Mouse (Mus musculus) kidney, postnatal 0 days (tissue): ENCODE data around the gene Stxbp3. TPM values are rescaled to one million over a fixed set of nuclear protein-coding genes. Genes with fewer than 3 reads are reported as not detected.

Experiments
- ATAC-seq: fragments of 200-750 bp; cut with Nextera tagmentation; replicated peaks from 2 replicates; pipeline ENCODE4 v1.8.0; 2017; ENCODE audit warnings: low read depth, moderate number of reproducible peaks, moderate TSS enrichment, moderate library complexity; ENCODE audit not compliant: low FRiP score
- DNase-seq: peaks from one replicate; pipeline ENCODE4 v3.0.0-alpha.2; 2016; ENCODE audit warnings: low spot score
- H3K27ac ChIP-seq: fragments of 300-500 bp; sonication (generic); 2 replicates; pipeline ENCODE4 v1.5.1; 2014; ENCODE audit warnings: mild to moderate bottlenecking
- H3K27me3 ChIP-seq: fragments of 300-500 bp; sonication (generic); 2 replicates; pipeline ENCODE4 v1.6.1; 2014; ENCODE audit warnings: low read length, mixed read lengths; ENCODE audit not compliant: insufficient read depth
- H3K36me3 ChIP-seq: fragments of 300-500 bp; sonication (generic); 2 replicates; pipeline ENCODE4 v1.6.1; 2014; ENCODE audit warnings: low read length, mixed read lengths; ENCODE audit not compliant: insufficient read depth
- H3K4me1 ChIP-seq: fragments of 300-500 bp; sonication (generic); replicated peaks from 2 replicates; pipeline ENCODE4 v1.6.1; 2014; ENCODE audit warnings: antibody characterized with exemption, low read length, mixed read lengths; ENCODE audit not compliant: insufficient read depth
- H3K4me2 ChIP-seq: fragments of 300-500 bp; sonication (generic); 2 replicates; pipeline ENCODE4 v1.6.1; 2014; ENCODE audit warnings: mild to moderate bottlenecking, low read length, moderate library complexity, mixed read lengths
- H3K4me3 ChIP-seq: fragments of 300-500 bp; sonication (generic); replicated peaks from 2 replicates; pipeline ENCODE4 v1.5.1; 2014; ENCODE audit warnings: low read depth, low read length
- H3K9ac ChIP-seq: fragments of 300-500 bp; sonication (generic); 2 replicates; pipeline ENCODE4 v1.6.1; 2014; ENCODE audit warnings: low read depth, low read length
- H3K9me3 ChIP-seq: fragments of 300-500 bp; sonication (generic); replicated peaks from 2 replicates; pipeline ENCODE4 v1.6.1; 2016; ENCODE audit warnings: low read length, inconsistent platforms, mixed read lengths
- CTCF ChIP-seq: IDR thresholded peaks from 2 replicates; pipeline ENCODE4 v1.5.1; 2016; ENCODE audit warnings: antibody characterized with exemption, low read depth, mild to moderate bottlenecking, moderate library complexity
- WGBS: fragments of 180-500 bp; shearing (Covaris S2); extraction: QIAGEN DNeasy Blood & Tissue Kit; methylation state at CpG from one replicate; pipeline ENCODE4 v1.1.7; 2014; 5-methylcytosine and 5-hydroxymethylcytosine counted together
- polyA plus RNA-seq: library from polyadenylated mRNA; unstranded; fragments of >200 nt; fragmentation: Nextera tagmentation; extraction: Ambion mirVana; gene quantifications from 2 replicates; pipeline ENCODE4 v1.2.1, GENCODE M21; 2015

Gene Stxbp3
- polyA plus RNA-seq, 1 experiment from 2014 or later, result 35.5 TPM

DNA sequence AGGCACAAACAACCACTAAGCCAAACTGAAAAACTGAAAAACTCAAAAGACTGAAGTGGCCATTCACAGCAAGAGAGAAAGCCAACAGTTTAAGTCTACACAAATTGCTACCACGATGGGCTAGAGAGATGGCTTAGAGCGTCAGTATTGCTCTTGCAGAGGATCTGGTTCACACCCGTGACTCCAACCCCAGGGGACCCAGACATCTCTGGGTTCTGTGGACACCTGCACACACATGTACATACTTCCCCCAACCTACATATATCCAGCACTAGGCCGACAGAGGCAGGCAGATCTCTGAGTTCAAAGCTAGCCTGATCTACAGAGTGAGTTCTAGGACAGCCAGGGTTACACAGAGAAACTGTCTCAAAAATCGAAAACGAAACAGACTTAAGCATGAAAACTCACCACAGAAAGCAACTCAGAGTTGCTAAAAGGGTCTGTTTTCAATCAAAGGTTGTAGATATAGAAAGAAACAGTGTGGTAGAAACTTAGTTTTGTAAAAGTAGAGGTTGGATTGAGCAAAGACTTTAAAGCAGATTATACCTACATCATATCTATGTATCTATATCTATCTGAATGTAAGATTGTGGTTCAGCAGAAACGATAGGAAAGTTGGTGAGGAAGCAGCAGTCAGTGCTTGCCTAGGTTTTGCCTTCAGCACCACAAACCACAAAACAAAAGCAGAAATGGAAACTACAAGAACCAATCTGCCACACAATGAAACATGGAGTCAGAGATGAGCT lies 44.6 kb downstream of the Stxbp3 start:
- Histone ChIP-seq H3K36me3 (peaks cover 31% of the 10 kb centered on the region), H3K9me3 (no peaks in the 10 kb centered on the region), H3K4me1 (no peaks in the 10 kb centered on the region), H3K9ac (no peak overlapping the region), H3K27me3 (no peaks in the 10 kb centered on the region), H3K4me3 (no peak overlapping the region), H3K4me2 (no peak overlapping the region), H3K27ac (no peak overlapping the region)
- no peak for ATAC-seq
- DNase-seq, result no peak
- 91% methylated on average over 7 of the region's 7 CpGs for WGBS
- TF ChIP-seq CTCF, result no peak

DNA sequence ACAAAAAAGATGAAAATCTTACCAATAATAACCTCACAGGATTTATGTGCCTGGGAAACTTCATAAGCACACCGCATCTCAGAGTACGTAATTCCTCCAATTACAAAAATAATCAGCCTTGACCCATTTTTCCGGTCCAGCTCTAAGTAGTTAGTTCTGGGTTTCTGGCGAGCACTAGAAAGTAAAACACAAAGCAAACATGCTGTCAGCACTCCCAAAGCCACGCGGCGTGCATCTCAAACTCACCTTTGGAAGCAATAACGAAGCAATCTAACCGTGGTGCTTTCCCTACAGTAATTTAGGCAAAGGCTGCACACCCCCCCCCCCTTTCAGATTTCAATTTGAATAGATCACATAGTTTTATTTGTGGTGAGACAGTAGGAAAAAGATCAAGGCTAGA lies 45.5 kb downstream of the Stxbp3 start:
- no peak overlapping the region for H3K4me2 ChIP-seq
- H3K4me1 ChIP-seq, result no peaks in the 10 kb centered on the region
- no peak for TF ChIP-seq CTCF
- H3K27me3 ChIP-seq, result no peaks in the 10 kb centered on the region
- no peak overlapping the region for H3K4me3 ChIP-seq
- no peak overlapping the region for H3K27ac ChIP-seq
- no peaks in the 10 kb centered on the region for H3K9me3 ChIP-seq
- 67% methylated on average over 9 of the region's 9 CpGs for WGBS
- no peak for ATAC-seq
- no peak overlapping the region for H3K9ac ChIP-seq
- DNase-seq, result no peak
- H3K36me3 ChIP-seq, result peaks cover 23% of the 10 kb centered on the region; the same call in 1 of the 2 replicates

DNA sequence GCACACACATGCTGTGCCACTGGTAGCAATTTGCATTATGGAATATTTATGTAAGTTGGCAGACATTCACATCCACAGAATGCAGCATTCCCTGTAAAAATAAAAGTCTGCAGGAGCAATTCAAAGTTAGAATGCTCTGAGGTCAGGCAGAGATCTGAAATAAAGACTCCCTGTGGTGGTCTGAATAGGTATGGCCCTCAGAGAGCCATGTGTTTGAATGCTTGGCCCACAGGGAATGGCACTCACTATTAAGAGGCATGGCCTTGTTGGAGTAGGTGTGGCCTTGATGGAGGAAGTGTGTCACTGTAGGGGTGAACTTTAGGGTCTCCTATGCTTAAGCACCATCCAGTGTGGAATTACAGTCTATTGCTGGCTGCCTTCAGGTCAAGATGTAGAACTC lies 47.9 kb downstream of the Stxbp3 start:
- ATAC-seq, result no peak
- no peak for TF ChIP-seq CTCF
- no peak overlapping the region for H3K27ac ChIP-seq

DNA sequence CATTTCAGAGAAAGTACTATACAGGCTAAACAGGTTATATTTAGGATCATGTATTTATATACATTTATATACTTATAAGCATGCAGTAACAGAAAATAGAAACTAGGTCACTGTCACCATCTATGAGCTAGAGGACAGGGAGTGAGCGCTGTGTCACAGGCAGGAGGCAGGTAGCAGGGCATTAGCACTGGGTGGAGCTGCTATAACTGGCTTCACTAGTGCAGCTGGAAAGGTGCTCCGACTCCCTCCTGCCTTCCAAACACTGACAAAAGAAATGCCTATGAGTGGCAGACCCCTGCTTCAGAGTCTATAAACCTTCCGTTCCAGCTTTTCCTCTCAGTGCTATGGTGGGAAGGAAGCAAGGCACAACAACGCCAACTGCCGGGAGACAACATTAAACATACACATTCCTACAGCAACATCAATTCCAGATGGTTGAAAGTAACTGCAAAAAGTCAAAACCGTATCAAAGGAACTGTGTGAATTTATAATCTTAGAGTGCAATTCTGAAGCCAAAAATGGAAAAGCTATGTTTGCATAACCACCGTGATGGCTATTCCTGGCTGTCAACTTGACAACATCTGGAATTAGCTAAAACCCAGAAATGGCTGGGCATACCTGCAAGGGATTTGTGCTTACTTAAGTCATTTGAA lies 49.1 kb downstream of the Stxbp3 start:
- no peaks in the 10 kb centered on the region for H3K27me3 ChIP-seq
- H3K4me1 ChIP-seq, result no peaks in the 10 kb centered on the region
- H3K4me3 ChIP-seq, result no peak overlapping the region
- no peak overlapping the region for H3K4me2 ChIP-seq
- WGBS, result 84% methylated on average over 7 of the region's 7 CpGs
- no peak for DNase-seq
- H3K9ac ChIP-seq, result no peak overlapping the region
- TF ChIP-seq CTCF, result no peak
- H3K27ac ChIP-seq, result no peak overlapping the region
- no peak for ATAC-seq
- H3K36me3 ChIP-seq, result peaks cover 14% of the 10 kb centered on the region; the same call in 1 of the 2 replicates
- no peaks in the 10 kb centered on the region for H3K9me3 ChIP-seq

More for the DNA sequence above, 47.9 kb downstream of the Stxbp3 start:
- H3K4me1 ChIP-seq, result no peaks in the 10 kb centered on the region
- H3K9ac ChIP-seq, result no peak overlapping the region
- no peak overlapping the region for H3K4me2 ChIP-seq
- H3K36me3 ChIP-seq, result peaks cover 16% of the 10 kb centered on the region; the same call in 1 of the 2 replicates
- no peak overlapping the region for H3K4me3 ChIP-seq
- no peaks in the 10 kb centered on the region for H3K9me3 ChIP-seq
- no peaks in the 10 kb centered on the region for H3K27me3 ChIP-seq
- no peak for DNase-seq

DNA sequence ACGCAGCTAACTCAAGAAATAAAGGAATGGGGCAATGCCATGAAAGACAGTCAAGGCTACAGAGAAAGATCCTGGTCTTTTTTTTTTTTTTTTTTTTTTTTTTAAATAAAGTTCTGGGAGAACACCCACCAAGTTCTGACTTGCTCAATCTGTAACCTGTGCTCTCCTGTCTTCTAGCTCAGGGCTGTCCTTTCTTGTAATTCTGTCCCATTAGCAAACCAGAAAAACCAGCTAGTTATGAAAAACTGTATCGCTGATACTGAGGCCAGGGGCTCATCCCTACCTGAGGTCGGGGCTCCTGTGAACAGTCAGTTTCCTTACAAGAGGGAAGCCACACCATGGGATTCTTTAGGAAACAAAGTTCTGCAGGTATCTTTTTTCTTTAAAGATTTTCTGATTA lies 49.8 kb downstream of the Stxbp3 start:
- Histone ChIP-seq H3K4me1 (no peaks in the 10 kb centered on the region), H3K27me3 (no peaks in the 10 kb centered on the region), H3K36me3 (peaks cover 11% of the 10 kb centered on the region; the same call in 1 of the 2 replicates), H3K27ac (no peak overlapping the region), H3K4me2 (no peak overlapping the region), H3K9me3 (no peaks in the 10 kb centered on the region), H3K9ac (no peak overlapping the region), H3K4me3 (no peak overlapping the region)
- WGBS, result 89% methylated on average over 3 of the region's 3 CpGs
- TF ChIP-seq CTCF, result no peak
- no peak for DNase-seq
- ATAC-seq, result no peak

DNA sequence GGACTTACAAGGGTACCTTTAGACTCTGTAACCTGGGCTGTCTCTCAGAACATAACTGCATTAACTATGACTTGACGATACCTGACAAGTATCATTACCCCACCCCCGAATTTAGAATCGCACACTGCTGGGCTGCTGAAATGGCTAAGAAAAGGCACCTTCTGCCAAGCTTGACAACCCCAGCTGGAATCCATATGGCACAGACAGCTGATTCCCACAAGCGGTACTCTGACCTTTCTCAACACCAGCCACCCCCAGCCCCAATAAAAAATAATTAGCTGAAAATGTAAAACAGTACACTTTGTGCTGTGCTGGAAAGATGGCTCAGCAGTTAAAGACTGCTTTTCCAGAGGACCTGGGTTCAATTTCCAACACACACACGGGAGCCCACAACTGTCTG lies 51.0 kb downstream of the Stxbp3 start:
- ATAC-seq (no peak), DNase-seq (no peak)
- H3K4me1 ChIP-seq, result no peaks in the 10 kb centered on the region
- 68% methylated on average over 5 of the region's 5 CpGs for WGBS
- TF ChIP-seq CTCF, result no peak
- H3K4me3 ChIP-seq, result no peak overlapping the region
- H3K9ac ChIP-seq, result no peak overlapping the region
- H3K27me3 ChIP-seq, result no peaks in the 10 kb centered on the region
- H3K9me3 ChIP-seq, result no peaks in the 10 kb centered on the region; the same call in 1 of the 2 replicates
- H3K27ac ChIP-seq, result no peak overlapping the region
- no peak overlapping the region for H3K4me2 ChIP-seq
- H3K36me3 ChIP-seq, result peaks cover 7% of the 10 kb centered on the region; the same call in 1 of the 2 replicates
